Mouse (Mus musculus): ENCODE data around the gene Orm3. TPM values are rescaled to one million over a fixed set of nuclear protein-coding genes. Genes with fewer than 3 reads are reported as not detected.

Gene Orm3
- polyA plus RNA-seq, 1 experiment = 0.07 TPM

DNA sequence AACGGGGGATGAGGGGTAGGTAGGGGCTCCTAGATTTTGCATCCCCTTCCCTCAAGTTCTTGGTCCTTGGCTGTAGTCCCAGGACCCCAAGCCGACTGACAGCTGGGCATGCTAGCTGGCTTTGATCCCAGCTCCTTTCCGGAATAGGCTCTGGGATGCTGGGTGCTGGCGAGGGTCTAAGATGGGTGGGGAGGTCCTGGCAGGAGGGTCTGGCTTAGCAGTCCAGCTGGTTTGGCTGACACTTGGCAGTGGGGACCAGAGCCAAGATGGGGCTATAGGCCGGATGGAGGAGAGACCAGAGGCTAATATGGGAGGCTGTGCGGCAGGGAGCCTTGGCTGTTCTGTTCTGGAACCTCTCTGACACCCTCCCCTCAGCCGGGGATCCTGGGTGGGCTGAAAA lies 52.3 kb downstream of the Orm3 start:
- Histone ChIP-seq H3K36me3 (ENCODE audit: control insufficient read depth, insufficient read depth) (no peaks in the 10 kb centered on the region), H3ac (ENCODE audit: control insufficient read depth, insufficient read length) (peak overlapping the region; percentile 35), H3K79me2 (ENCODE audit: control insufficient read depth, insufficient read depth) (peaks cover 22% of the 10 kb centered on the region), H3K4me2 (ENCODE audit: low read depth) (peak overlapping the region; percentile 94), H3K4me3 (peak overlapping the region; percentile 59), H3K27me3 (ENCODE audit: control insufficient read depth, insufficient read depth, insufficient read length) (no peaks in the 10 kb centered on the region)
- no peak for TF ChIP-seq CEBPB (IDR thresholded peaks at IDR 0.05; ENCODE audit: insufficient read depth, poor library complexity, severe bottlenecking)
- TF ChIP-seq MYOG (IDR thresholded peaks at IDR 0.05; ENCODE audit: control insufficient read depth in 1 of 3, insufficient read depth in 1 of 3, insufficient read length in 2 of 3, low read depth in 2 of 3) = peak in 1 of 3 experiments; percentile 20

DNA sequence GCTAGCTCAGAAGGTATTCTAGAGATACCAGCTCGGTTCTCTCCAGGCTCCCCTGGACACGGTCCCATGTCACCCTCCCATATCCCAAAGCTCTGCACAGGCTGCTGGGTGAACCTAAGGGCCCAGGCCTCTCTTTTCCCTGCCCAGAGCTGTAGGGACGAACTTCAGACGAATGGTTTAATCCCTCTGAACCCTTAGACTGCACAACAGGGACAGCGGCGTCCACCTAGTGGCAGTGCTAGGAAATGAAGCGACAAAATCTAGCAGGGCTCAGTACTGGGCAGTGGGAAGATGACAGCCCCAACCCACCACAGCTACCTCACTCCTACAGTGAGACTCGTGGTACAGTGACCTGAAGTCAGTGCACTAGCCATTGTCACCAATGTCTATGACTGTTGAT lies 52.7 kb downstream of the Orm3 start:
- no peaks in the 10 kb centered on the region for H3K27me3 ChIP-seq (ENCODE audit: control insufficient read depth, insufficient read depth, insufficient read length)
- H3K79me2 ChIP-seq (ENCODE audit: control insufficient read depth, insufficient read depth) = peaks cover 22% of the 10 kb centered on the region
- H3K4me3 ChIP-seq = peak overlapping the region; percentile 59
- peak overlapping the region; percentile 35 for H3ac ChIP-seq (ENCODE audit: control insufficient read depth, insufficient read length)
- no peaks in the 10 kb centered on the region for H3K36me3 ChIP-seq (ENCODE audit: control insufficient read depth, insufficient read depth)
- peak overlapping the region; percentile 94 for H3K4me2 ChIP-seq (ENCODE audit: low read depth)
- peak; percentile 29 for TF ChIP-seq POLR2A (IDR thresholded peaks at IDR 0.05; ENCODE audit: insufficient read length, low read depth)
- peak; percentile 22 for TF ChIP-seq POLR2AphosphoS2 (IDR thresholded peaks at IDR 0.05; ENCODE audit: insufficient read length, low read depth)
- no peak for TF ChIP-seq SRF (IDR thresholded peaks at IDR 0.05; ENCODE audit: control insufficient read depth, insufficient read length, low read depth)

Other genes starting within 250 kb of the Orm3 start
- not detected for gene Ambp, start 201.4 kb upstream of the Orm3 start, polyA plus RNA-seq (2012; fragmentation: generic; extraction: Trizol)
- gene Kif12, start 184.0 kb upstream of the Orm3 start, polyA plus RNA-seq (2012; fragmentation: generic; extraction: Trizol) = not detected
- gene Col27a1, start 142.2 kb upstream of the Orm3 start, polyA plus RNA-seq (2012; fragmentation: generic; extraction: Trizol) = 0.13 TPM
- gene Orm1, start 11.6 kb upstream of the Orm3 start, polyA plus RNA-seq (2012; fragmentation: generic; extraction: Trizol) = not detected
- not detected for gene Orm2, start 6.3 kb downstream of the Orm3 start, polyA plus RNA-seq (2012; fragmentation: generic; extraction: Trizol)
- gene Akna, start 47.2 kb downstream of the Orm3 start, polyA plus RNA-seq (2012; fragmentation: generic; extraction: Trizol) = 5.6 TPM
- gene Whrn, start 139.8 kb downstream of the Orm3 start, polyA plus RNA-seq (2012; fragmentation: generic; extraction: Trizol) = 18.8 TPM
- 447 TPM for gene Atp6v1g1, start 188.6 kb downstream of the Orm3 start, polyA plus RNA-seq (2012; fragmentation: generic; extraction: Trizol)
- 19.5 TPM for gene Tmem268, start 202.6 kb downstream of the Orm3 start, polyA plus RNA-seq (2012; fragmentation: generic; extraction: Trizol)
- gene Gm11213, start 249.1 kb downstream of the Orm3 start, polyA plus RNA-seq (2012; fragmentation: generic; extraction: Trizol) = not detected